Mouse (Mus musculus) cerebellum, postnatal 4 days (tissue): ENCODE measurements around the gene Lmod1.

Experiments used
- DNase-seq, 2 experiments: peaks; one replicate each; pipeline ENCODE4 v3.0.0; 2022; ENCODE audit warnings: low spot score in 2 of 2, mixed read lengths in 1 of 2

The Lmod1 gene

DNA sequence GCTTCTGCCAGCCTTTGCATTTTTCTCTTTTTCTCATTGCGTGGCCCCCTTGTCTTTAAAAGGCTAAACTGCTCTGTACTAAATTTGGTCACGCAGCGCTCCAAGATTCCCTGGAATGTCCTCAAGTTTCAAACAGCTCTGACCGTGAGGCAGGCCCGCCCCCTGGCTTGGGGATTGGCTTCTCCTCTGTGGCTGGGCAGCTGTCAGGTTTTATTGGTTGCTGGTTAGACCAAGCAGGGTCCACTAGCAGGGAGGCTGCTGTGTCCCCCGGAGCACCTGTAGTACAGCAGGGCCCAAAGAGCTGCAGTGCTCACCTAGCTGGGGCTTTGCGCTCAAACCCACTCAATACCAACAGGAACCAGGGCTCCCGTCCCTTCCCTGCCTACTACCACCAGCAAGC, at the start of gene Lmod1:
Lmod1 (plus strand) TSS at position 237 of the 400 bp plus-strand sequence.
- no peak for DNase-seq

- peak; percentile 38 to 57 for DNase-seq
Measured at GRCm38 (mm10) chr1:135280646-135281045, 44.0 kb upstream of the Lmod1 start.

DNA sequence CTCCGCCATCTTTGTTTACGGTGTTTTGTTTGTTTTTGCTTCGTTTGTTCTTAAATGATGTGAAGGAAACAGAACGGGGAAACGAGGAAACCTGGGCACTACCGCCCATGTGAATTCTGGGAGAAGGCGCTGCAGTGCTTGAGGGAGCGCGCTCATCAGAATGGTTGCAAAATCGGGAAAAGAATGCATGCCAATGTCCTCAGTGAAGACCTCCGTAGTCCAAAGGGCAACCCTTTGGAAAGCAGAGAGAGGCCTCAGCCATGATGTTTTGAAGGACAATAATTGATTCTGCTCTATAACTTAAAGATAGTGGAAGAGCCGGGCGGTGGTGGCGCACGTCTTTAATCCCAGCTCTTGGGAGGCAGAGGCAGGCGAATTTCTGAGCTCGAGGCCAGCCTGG, 42.8 kb upstream of the Lmod1 start:
- no peak for DNase-seq

- no peak for DNase-seq
Measured at GRCm38 (mm10) chr1:135282536-135283286, 41.9 kb upstream of the Lmod1 start.

DNA sequence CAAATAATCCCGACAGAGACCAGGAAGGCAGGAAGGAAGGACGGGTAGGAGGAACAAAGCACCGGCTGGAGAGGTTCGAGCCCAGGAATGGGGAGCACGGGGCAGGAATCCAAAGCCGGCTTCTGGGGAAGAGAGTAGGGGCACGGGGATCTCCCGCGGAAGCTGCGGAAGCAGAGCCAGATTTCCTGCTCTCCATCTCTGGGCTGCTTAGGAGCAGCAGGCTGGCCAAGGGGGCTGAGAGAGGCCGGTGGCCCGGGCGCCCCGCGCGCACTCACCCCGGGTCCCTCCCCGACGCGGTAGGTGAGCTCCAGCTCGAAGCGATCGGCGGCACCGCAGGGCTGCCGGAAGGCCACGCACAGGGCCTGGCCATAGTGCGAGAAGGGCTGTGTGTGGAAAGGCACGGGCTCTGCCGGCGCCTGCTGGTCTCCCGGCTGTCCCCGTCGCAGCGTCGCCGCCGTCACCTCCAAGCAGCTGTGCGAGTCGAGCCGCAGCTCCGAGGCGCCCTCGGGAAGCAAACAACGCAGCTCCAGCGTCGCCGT, 41.3 kb upstream of the Lmod1 start:
- peak; percentile 27 to 60 for DNase-seq

DNA sequence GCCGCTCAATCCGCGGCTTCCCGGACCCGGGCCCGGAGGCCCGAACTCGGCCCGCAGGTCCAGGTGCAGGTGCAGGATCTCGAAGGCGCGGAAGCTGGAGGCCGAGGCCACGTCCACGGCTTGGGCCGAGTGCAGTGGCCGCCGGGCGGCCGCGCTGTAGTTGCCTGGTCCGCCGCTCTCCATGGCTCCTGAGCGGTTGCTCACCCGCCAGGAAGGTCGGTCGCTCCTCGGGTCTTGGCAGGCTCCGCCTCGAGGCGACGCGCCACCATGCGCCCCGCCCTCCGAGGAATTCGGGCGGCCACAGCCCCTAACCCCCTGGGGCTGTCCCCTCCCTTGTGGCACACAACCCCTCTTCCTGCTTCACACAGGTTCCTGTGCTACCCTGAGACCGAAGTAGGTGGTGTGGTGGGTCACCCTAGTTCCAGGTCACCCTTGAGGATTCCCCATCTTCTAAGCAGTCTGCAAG, 40.7 kb upstream of the Lmod1 start, which contains the start of gene Rnpep:
Rnpep (minus strand) TSS at position 259 of the 466 bp plus-strand sequence.
- DNase-seq, result peak; percentile 36 to 67

GRCm38 (mm10) chr1:135286311-135286710, 38.3 kb upstream of the Lmod1 start:
- no peak for DNase-seq

- no peak for DNase-seq
Measured at GRCm38 (mm10) chr1:135290908-135291307, 33.7 kb upstream of the Lmod1 start.

GRCm38 (mm10) chr1:135311356-135311755, 13.3 kb upstream of the Lmod1 start:
- peak in 1 of 2 experiments; percentile 8 for DNase-seq

GRCm38 (mm10) chr1:135312201-135312600, 12.4 kb upstream of the Lmod1 start:
- DNase-seq, result no peak

DNA sequence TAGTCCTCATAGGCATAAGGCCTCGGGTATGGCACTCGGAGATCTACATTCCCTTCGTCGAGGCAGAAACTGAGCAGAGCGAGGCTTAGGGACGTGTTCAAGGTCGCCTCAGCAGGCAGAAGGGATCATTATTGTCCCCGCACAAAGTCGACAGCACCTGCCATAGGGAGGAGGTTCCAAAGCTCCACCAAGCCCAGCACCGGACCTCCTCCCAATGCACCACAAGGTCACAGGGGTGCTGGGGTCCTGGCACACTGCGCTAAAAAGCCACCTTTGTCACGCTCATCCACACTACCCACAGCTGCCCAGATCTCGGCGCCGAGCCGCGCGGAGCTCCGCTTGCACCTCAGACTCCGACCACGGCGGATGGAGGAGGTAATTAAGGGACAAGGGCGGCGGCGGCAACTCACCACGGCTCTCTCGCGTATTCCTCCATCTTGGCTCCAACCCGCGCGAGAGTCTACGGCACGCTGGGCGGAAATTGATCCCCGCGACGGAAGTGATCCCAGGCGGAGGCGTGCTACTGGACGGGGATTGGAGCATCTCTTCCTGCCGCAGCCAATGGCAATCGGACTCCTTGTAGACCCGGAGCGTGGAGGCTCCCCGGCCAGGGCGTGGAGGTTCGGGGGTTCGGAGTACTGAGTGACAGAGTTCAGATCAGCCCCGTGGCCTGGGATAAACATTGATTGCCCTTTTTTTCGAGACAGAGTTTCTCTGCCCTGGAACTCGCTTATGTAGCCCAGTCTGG, 11.1 kb upstream of the Lmod1 start, which contains the start of gene Timm17a:
Timm17a (minus strand) TSS at position 495 of the 748 bp plus-strand sequence.
- peak; percentile 83 to 91 for DNase-seq

- DNase-seq, result no peak
Measured at GRCm38 (mm10) chr1:135323367-135323901, 1.2 kb upstream of the Lmod1 start.

DNA sequence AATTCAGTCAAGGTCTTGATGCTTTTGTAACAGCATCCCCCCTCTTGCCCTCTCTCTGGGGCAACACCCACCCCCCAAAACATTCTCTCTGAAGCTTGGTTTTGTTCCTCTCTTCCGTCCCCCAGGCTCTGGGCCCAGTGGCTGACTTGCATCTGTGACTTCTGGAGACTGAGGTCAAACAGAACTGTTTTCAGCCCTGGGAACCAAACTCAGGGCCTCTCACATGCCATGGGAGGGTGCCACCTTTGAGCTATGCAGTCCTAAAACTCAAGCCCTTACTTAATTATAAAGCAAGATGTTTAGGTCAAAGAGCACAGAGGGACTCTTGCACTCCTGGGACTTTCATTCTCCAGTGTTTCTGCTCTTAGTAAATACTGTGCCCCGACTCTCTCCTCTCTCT, 1.3 kb downstream of the Lmod1 start:
- no peak for DNase-seq

DNA sequence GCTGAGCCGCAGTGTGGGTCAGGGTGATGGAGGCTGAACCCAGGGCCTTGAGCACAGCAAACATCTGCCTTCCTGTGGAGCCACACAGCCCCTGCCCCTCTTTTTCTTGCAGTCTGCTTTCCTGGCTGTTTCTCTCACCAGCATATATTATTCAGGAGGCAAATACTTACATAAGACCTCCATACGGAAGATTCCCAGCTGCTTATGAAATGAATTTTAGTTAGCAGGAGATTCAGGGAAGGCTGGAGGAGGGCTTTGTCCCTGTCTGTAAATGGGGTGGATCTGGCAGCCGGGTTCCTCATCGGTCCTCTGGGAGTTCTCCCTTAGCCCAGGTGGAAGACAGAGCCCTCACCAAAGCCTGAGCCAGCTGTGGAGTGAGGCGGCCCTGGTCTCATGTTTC, 3.8 kb downstream of the Lmod1 start:
- DNase-seq, result no peak

DNA sequence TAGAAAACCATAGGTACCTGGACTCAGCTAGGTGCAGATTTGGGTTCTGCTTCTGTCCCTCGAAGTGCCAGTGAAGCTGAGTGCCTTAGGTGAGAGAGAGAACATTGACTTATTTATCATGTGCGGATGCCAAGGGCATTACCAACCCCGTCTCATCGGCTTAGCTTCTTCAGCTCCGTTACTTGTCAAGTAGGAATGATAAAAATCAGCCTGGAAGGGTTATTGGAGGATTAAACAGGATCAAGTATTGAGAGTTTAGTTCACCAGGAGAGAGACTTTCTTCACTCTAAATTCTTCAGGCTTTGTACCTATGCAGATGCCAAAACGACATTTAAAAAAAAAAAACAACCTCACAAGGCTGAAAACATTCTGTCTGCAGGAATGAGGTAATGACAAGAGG, 6.0 kb downstream of the Lmod1 start:
- DNase-seq, result no peak

- DNase-seq, result no peak
Measured at GRCm38 (mm10) chr1:135341947-135342346, 17.3 kb downstream of the Lmod1 start.

DNA sequence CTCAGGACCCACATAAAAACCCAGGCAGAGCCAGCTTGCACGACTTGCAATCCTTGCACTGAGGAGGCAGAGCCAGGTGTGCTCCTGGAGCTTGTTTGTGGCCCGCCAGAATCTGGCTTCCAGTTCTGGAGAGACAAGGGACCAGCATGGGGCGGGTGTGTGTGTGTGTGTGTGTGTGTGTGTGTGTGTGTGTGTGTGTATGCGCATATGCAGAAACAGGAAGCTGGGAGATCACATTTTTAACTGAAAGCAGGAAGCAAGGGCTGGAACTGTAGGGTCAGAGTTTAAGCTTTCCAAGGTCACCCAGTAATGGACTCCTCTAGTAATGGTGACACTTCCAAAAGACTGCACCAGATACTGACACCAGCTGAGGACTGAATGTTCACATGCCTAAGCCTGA, 19.4 kb downstream of the Lmod1 start:
- no peak for DNase-seq

DNA sequence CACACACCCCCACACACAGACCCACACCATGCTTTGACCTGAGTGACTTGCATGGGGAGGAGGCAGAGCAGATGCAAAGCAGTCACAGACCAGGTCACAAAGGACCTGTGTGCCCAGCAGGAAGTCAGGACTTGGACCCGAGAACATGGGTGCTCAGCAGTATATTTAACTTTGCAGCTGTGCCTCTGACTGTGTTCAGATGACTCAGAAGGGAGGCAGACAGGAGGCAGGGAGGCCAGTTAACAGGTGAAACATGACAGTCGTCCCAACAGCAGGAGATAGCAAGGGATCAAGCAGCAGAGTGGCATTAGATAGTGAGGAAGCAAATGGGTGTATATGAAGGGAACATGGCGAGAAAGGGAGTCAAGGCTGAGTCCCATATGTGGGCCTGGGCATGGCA, 22.3 kb downstream of the Lmod1 start:
- DNase-seq, result no peak

GRCm38 (mm10) chr1:135347498-135348169, 23.0 kb downstream of the Lmod1 start:
- no peak for DNase-seq

DNA sequence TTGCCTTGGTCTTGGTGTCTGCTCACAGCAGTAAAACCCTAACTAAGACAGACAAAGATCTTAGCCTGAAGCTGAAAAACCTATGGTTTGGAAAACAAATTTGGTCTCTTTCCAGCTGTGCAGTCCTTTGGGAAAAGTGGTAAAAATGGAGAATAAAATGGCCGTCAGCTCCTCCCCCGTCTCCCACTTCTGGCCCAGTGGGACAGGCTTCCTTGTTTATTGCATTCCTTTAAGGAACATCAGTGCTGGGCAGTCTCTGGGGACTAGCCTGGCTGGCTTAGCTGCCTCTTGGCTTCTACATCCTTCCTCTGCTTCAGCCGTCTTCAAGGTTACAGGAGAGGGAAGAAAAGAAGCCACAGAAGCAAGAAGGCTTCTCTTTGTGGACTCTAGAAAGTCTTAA, 27.3 kb downstream of the Lmod1 start:
- DNase-seq, result no peak

GRCm38 (mm10) chr1:135359071-135359470, 34.5 kb downstream of the Lmod1 start:
- DNase-seq, result no peak

DNA sequence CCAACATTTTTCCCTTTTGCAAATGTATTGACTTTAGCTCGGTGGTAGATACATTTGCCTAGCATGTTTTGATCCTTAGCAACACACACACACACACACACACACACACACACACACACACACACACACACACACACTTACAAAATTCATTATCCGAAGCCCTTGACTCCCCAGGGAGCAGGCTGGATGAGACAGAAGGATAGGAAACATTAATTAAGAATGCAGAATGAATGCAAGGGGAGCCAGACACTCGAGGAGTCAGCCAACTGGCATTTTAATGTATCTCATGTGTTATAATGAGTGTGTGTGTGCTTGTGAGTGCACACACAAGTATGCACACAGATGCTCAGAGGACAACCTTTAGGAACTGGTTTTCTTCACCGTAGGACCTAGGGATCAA, 36.9 kb downstream of the Lmod1 start:
- DNase-seq, result no peak
